Mouse (Mus musculus): ENCODE measurements around the gene 5330417C22Rik.

DNA sequence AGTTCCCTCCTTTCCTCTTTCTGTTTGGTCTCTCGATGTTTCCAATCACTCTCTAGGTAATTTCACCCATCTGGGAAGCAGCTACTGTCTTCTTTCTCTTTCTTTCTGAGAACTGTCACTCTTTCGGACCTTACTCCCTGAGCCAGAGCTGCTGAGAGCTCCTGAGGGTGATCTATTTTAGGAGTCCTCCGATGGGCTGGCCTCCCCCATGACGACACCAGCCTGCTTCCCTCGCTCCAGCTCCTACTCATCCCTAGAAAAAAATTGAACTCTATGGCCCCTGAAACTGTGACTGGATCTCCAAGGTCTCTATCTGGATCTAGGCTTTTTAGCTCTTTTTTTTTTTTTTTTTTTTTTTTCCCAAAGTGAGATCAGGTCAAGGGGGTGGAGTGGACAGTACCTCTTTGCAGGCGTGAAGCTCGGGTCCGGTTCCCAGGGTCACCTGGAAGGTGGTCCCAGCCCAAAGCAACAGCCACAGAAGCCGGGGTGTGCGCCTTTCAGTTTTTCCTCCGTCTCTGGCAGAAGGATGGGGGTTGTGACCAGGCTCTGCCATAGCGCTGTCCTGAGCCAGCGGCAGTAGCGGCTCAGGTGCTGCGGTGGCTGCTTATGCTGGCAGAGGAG lies 330 bp downstream of the 5330417C22Rik start:
- TF ChIP-seq CTCF (IDR thresholded peaks at IDR 0.05; ENCODE audit: low read depth) (no peak), EP300 (IDR thresholded peaks at IDR 0.05; ENCODE audit: low read depth) (no peak)
